8 mouse cellular contexts compared by ENCODE assay signal in the genomic region with DNA sequence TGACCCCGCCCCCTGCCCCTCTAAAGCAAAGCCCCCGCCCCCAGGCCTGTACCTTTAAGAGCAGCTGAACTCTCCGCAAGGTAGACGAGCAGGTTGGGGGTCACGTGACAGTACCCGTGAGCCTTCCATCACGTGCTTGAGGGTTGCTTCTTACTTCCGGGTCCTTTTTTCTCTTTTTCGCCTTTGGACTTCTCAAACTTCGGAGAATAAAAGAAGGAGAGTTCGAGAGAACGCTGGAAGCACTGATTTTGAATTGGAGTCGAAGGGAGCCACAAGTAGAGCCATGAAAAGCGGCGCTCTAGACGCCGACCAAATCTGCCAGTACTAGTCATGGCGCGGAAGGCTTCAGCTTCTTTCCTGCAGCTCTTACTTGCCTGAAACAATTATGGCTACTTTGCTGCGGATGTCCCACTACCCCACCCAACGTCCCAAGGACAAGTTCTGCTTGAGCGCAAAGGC. TPM values are rescaled to one million over a fixed set of nuclear protein-coding genes. Genes with fewer than 3 reads are reported as not detected.
DNase-seq lines count a peak whose midpoint lies in the region; ATAC-seq and TF ChIP-seq lines count a peak whose summit lies in the region.

No protein-coding gene starts in this region.

- peak; percentile 55; the same call in 1 of the 2 replicates for ATAC-seq in heart, embryonic 14.5 days (ENCODE audit: insufficient number of reproducible peaks, insufficient read depth, low FRiP score, low read depth)
- peak; percentile 84 for ATAC-seq in liver, embryonic 11.5 days (replicated peaks; ENCODE audit: low FRiP score)

- peaks cover 7% of the 10 kb centered on the region for H3K27me3 ChIP-seq in heart, embryonic 14.5 days (ENCODE audit: control insufficient read depth, insufficient read depth, low read length)
- 0 out of 2 replicates have a peak, but pooled peaks cover 3% of the 10 kb centered on the region for H3K27me3 ChIP-seq in liver, embryonic 11.5 days (replicated peaks; ENCODE audit: control insufficient read depth, insufficient read depth, low read length)
- H3K27me3 ChIP-seq in myocyte (ENCODE audit: control insufficient read depth, insufficient read depth, insufficient read length) = no peaks in the 10 kb centered on the region

- H3K36me3 ChIP-seq in heart, embryonic 14.5 days (ENCODE audit: control insufficient read depth, insufficient read depth, low read length) = peaks cover 7% of the 10 kb centered on the region; the same call in 1 of the 2 replicates
- H3K36me3 ChIP-seq in liver, embryonic 11.5 days (ENCODE audit: control insufficient read depth, insufficient read depth, low read length) = 0 out of 2 replicates have a peak, but pooled peaks cover 3% of the 10 kb centered on the region
- peaks cover 3% of the 10 kb centered on the region for H3K36me3 ChIP-seq in myocyte (ENCODE audit: control insufficient read depth, insufficient read depth)

- peak overlapping the region; percentile 76 to 84 for H3K27ac ChIP-seq in heart, embryonic 14.5 days (replicated peaks in 1 of 2; ENCODE audit: control insufficient read depth in 1 of 2, insufficient read depth in 1 of 2, low read depth in 2 of 2, low read length in 2 of 2)
- H3K27ac ChIP-seq in liver, embryonic 11.5 days (ENCODE audit: low read depth, low read length) = peak overlapping the region; percentile 56

- no peak overlapping the region for H3ac ChIP-seq in myocyte (ENCODE audit: control insufficient read depth, insufficient read length)

- H3K4me3 ChIP-seq in heart, embryonic 14.5 days (ENCODE audit: control insufficient read depth in 1 of 2, insufficient read depth in 1 of 2, low read depth in 1 of 2, low read length in 2 of 2) = peak overlapping the region; percentile 56 to 86
- peak overlapping the region; percentile 58 for H3K4me3 ChIP-seq in liver, embryonic 11.5 days (ENCODE audit: low read depth, low read length)
- H3K4me3 ChIP-seq in myocyte = peak overlapping the region; percentile 16

- peaks cover 0 to 7% of the 10 kb centered on the region in 2 experiments for H3K4me1 ChIP-seq in heart, embryonic 14.5 days (ENCODE audit: control insufficient read depth in 2 of 2, insufficient read depth in 2 of 2, low read length in 2 of 2)
- no peaks in the 10 kb centered on the region for H3K4me1 ChIP-seq in liver, embryonic 11.5 days (replicated peaks; ENCODE audit: control insufficient read depth, insufficient read depth, low read length)

- H3K79me2 ChIP-seq in myocyte (ENCODE audit: control insufficient read depth, insufficient read depth) = no peaks in the 10 kb centered on the region

- TF ChIP-seq POLR2A in myocyte (IDR thresholded peaks at IDR 0.05; ENCODE audit: insufficient read length, low read depth) = no peak

- no peaks in the 10 kb centered on the region for H3K9me3 ChIP-seq in heart, embryonic 14.5 days (ENCODE audit: control insufficient read depth, low read length)
- H3K9me3 ChIP-seq in liver, embryonic 11.5 days (ENCODE audit: control insufficient read depth, low read length) = no peaks in the 10 kb centered on the region

- 1% methylated on average over 22 of the region's 22 CpGs for WGBS in heart, embryonic 14.5 days
- 1% methylated on average over 22 of the region's 22 CpGs for WGBS in liver, embryonic 11.5 days

- peak overlapping the region; percentile 88 for H3K4me2 ChIP-seq in heart, embryonic 14.5 days (ENCODE audit: low read length)
- H3K4me2 ChIP-seq in liver, embryonic 11.5 days = peak overlapping the region; percentile 79
- peak overlapping the region; percentile 60 for H3K4me2 ChIP-seq in myocyte (ENCODE audit: low read depth)

- peak; percentile 90 for DNase-seq in CD4-positive, CD25-positive, alpha-beta regulatory T cell, adult 2 months (ENCODE audit: low read depth, low spot score)
- peak; percentile 64 for DNase-seq in c-Kit-negative CD71-positive TER-119-positive erythroid progenitor cells, embryonic 14.5 days (ENCODE audit: low read depth, low spot score)
- peak; percentile 60 for DNase-seq in fibroblast of lung, adult 2 months (ENCODE audit: low read depth)
- DNase-seq in kidney, postnatal 10 days = peak; percentile 93
- DNase-seq in liver, embryonic 11.5 days (ENCODE audit: low spot score) = peak; percentile 87
- DNase-seq in spleen, postnatal 4 days (ENCODE audit: low spot score in 2 of 2) = peak; percentile 75 to 85

- peak overlapping the region; percentile 73 for H3K9ac ChIP-seq in heart, embryonic 14.5 days (ENCODE audit: low read length)
- H3K9ac ChIP-seq in liver, embryonic 11.5 days (ENCODE audit: low read depth, low read length) = peak overlapping the region; percentile 67

TF ChIP-seq in myocyte, 11 proteins besides CTCF, POLR2A, EP300 and RAD21:
- no peak for TF ChIP-seq E2F4 (IDR thresholded peaks at IDR 0.05; ENCODE audit: insufficient read depth)
- TF ChIP-seq USF1 (IDR thresholded peaks at IDR 0.05; ENCODE audit: low read depth) = peak; percentile 90
- TF ChIP-seq CEBPB (IDR thresholded peaks at IDR 0.05; ENCODE audit: insufficient read depth, poor library complexity, severe bottlenecking) = no peak
- peak; percentile 33 for TF ChIP-seq POLR2AphosphoS2 (IDR thresholded peaks at IDR 0.05; ENCODE audit: insufficient read length, low read depth)
- no peak for TF ChIP-seq SRF (IDR thresholded peaks at IDR 0.05; ENCODE audit: control insufficient read depth, insufficient read length, low read depth)
- TF ChIP-seq MAX (IDR thresholded peaks at IDR 0.05; ENCODE audit: low read depth) = no peak
- no peak for TF ChIP-seq TCF12 (IDR thresholded peaks at IDR 0.05; ENCODE audit: insufficient read depth, poor library complexity, severe bottlenecking)
- no peak for TF ChIP-seq MYOD1 (IDR thresholded peaks at IDR 0.05; ENCODE audit: control insufficient read depth in 1 of 3, insufficient read length in 2 of 3, low read depth in 2 of 3)
- no peak for TF ChIP-seq MYOG (IDR thresholded peaks at IDR 0.05; ENCODE audit: control insufficient read depth in 1 of 3, insufficient read depth in 1 of 3, insufficient read length in 2 of 3, low read depth in 2 of 3)
- TF ChIP-seq REST (IDR thresholded peaks at IDR 0.05; ENCODE audit: insufficient read depth, insufficient read length) = no peak
- TF ChIP-seq TCF3 (IDR thresholded peaks at IDR 0.05; ENCODE audit: insufficient read length, low read depth) = no peak

RNA-seq across cellular contexts. Expression of a gene that starts 1.5 kb away (rescaled TPM):
- 0.53 and 0.81 TPM in 2 replicates for polyA plus RNA-seq in heart, embryonic 14.5 days (2014; fragmentation: Nextera tagmentation; extraction: Ambion mirVana)
- polyA plus RNA-seq in liver, embryonic 11.5 days (2014; fragmentation: Nextera tagmentation; extraction: Ambion mirVana) = 0.68 and 1.4 TPM in 2 replicates
- polyA plus RNA-seq in myocyte (2012; fragmentation: generic; extraction: Trizol) = 4.7 TPM

RNA-seq across cellular contexts. Expression of a gene that starts 2.3 kb away (rescaled TPM):
- polyA plus RNA-seq in heart, embryonic 14.5 days (2014; fragmentation: Nextera tagmentation; extraction: Ambion mirVana) = 14.2 and 21.8 TPM in 2 replicates
- 19.7 and 25.2 TPM in 2 replicates for polyA plus RNA-seq in liver, embryonic 11.5 days (2014; fragmentation: Nextera tagmentation; extraction: Ambion mirVana)
- 3.6 TPM for polyA plus RNA-seq in myocyte (2012; fragmentation: generic; extraction: Trizol)

RNA-seq across cellular contexts. Expression of a gene that starts 11.5 kb away (rescaled TPM):
- not detected in 2 replicates for polyA plus RNA-seq in heart, embryonic 14.5 days (2014; fragmentation: Nextera tagmentation; extraction: Ambion mirVana)
- polyA plus RNA-seq in liver, embryonic 11.5 days (2014; fragmentation: Nextera tagmentation; extraction: Ambion mirVana) = not detected in 2 replicates
- polyA plus RNA-seq in myocyte (2012; fragmentation: generic; extraction: Trizol) = not detected

RNA-seq across cellular contexts. Expression of a gene that starts 17.1 kb away (rescaled TPM):
- polyA plus RNA-seq in heart, embryonic 14.5 days (2014; fragmentation: Nextera tagmentation; extraction: Ambion mirVana) = 112 and 116 TPM in 2 replicates
- 195 and 201 TPM in 2 replicates for polyA plus RNA-seq in liver, embryonic 11.5 days (2014; fragmentation: Nextera tagmentation; extraction: Ambion mirVana)
- polyA plus RNA-seq in myocyte (2012; fragmentation: generic; extraction: Trizol) = 344 TPM

RNA-seq across cellular contexts. Expression of a gene that starts 47.4 kb away (rescaled TPM):
- 7.4 and 10.9 TPM in 2 replicates for polyA plus RNA-seq in heart, embryonic 14.5 days (2014; fragmentation: Nextera tagmentation; extraction: Ambion mirVana)
- 4.3 and 7.1 TPM in 2 replicates for polyA plus RNA-seq in liver, embryonic 11.5 days (2014; fragmentation: Nextera tagmentation; extraction: Ambion mirVana)
- polyA plus RNA-seq in myocyte (2012; fragmentation: generic; extraction: Trizol) = 244 TPM

Comparison
In these comparisons a context has a peak if more than half of its experiments do, and no peak if none do; other contexts are left out.
1. Peak in every context shown above with its lines: DNase-seq, ATAC-seq, H3K4me3 ChIP-seq and H3K27ac ChIP-seq.
2. H3K4me3 ChIP-seq: peak in every context shown above with its lines; median percentile 71 in heart, embryonic 14.5 days; 58 in liver, embryonic 11.5 days; 16 in myocyte.